In the genomic region with DNA sequence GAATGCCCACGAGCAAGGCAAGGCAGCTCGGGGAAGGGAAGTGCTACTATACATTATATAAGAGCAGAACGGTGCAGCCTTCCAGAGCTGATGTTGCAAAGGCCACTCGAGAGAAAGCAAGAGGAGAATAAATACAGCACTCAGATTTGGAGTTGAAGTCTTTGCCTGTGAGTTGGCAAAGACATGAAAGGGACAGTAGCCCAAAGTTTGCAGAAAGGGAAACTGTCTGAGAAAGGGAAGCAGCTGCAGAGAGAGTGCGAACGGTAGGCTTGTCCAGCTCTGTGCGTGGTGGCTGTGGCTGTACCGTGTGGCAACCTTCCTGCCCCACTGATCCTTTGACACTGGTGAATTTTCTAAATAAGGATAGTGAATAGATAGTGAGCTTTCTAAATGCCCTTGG, we compare ENCODE assay signal across 8 mouse cellular contexts. TPM values are rescaled to one million over a fixed set of nuclear protein-coding genes. Genes with fewer than 3 reads are reported as not detected.
DNase-seq lines count a peak whose midpoint lies in the region; ATAC-seq and TF ChIP-seq lines count a peak whose summit lies in the region.

No protein-coding gene starts in this region.

- ATAC-seq in hindbrain, postnatal 0 days: no peak

- no peak for TF ChIP-seq CTCF in gastrocnemius, adult 2 months (IDR thresholded peaks at IDR 0.05)
- TF ChIP-seq CTCF in hindbrain, postnatal 0 days (IDR thresholded peaks at IDR 0.05; ENCODE audit: low read depth): no peak

- no peaks in the 10 kb centered on the region for H3K9me3 ChIP-seq in hindbrain, postnatal 0 days (ENCODE audit: low read length)
- no peaks in the 10 kb centered on the region for H3K9me3 ChIP-seq in midbrain, embryonic 10.5 days (replicated peaks)

- H3K4me3 ChIP-seq in gastrocnemius, adult 2 months: peak overlapping the region; percentile 96
- peak overlapping the region; percentile 94; the same call in 1 of the 2 replicates for H3K4me3 ChIP-seq in hindbrain, postnatal 0 days (ENCODE audit: low read length)
- H3K4me3 ChIP-seq in midbrain, embryonic 10.5 days: peak overlapping the region; percentile 94

- no peak overlapping the region; the same call in none of the 2 replicates for H3K9ac ChIP-seq in hindbrain, postnatal 0 days (replicated peaks; ENCODE audit: low read length)

- no peaks in the 10 kb centered on the region for H3K27me3 ChIP-seq in hindbrain, postnatal 0 days (ENCODE audit: insufficient read depth, low read length)
- no peaks in the 10 kb centered on the region for H3K27me3 ChIP-seq in midbrain, embryonic 10.5 days (ENCODE audit: low read depth, poor library complexity, severe bottlenecking)

- no peak for DNase-seq in gastrocnemius, adult 2 months
- DNase-seq in gastrocnemius, postnatal 25 days: no peak
- DNase-seq in brain, adult 2 months (ENCODE audit: low read depth, low spot score): peak; percentile 35
- no peak for DNase-seq in hindbrain, postnatal 0 days (ENCODE audit: low spot score)
- DNase-seq in midbrain, embryonic 10.5 days (ENCODE audit: low spot score): no peak
- no peak for DNase-seq in cerebellum, adult 18-20 months
- no peak for DNase-seq in thymus, adult 18-20 months
- DNase-seq in adrenal gland, adult 2 months: no peak

- H3K4me2 ChIP-seq in hindbrain, postnatal 0 days (ENCODE audit: low read depth, low read length): peak overlapping the region; percentile 93

- 48% methylated on average over 8 of the region's 8 CpGs for WGBS in hindbrain, postnatal 0 days
- 78% methylated on average over 8 of the region's 8 CpGs for WGBS in midbrain, embryonic 10.5 days

- no peaks in the 10 kb centered on the region for H3K36me3 ChIP-seq in hindbrain, postnatal 0 days (ENCODE audit: insufficient read depth, low read length)
- no peaks in the 10 kb centered on the region for H3K36me3 ChIP-seq in midbrain, embryonic 10.5 days

- peak overlapping the region; percentile 95 for H3K27ac ChIP-seq in gastrocnemius, adult 2 months
- no peak overlapping the region for H3K27ac ChIP-seq in hindbrain, postnatal 0 days
- H3K27ac ChIP-seq in midbrain, embryonic 10.5 days (replicated peaks): no peak overlapping the region

- intact Hi-C loops in gastrocnemius, adult 2 months (cut with DNase I): loop anchor here (10.0 kb wide), 1 partner anchor 236 kb away; the partner anchor contains the start of gene Polr3e

- H3K4me1 ChIP-seq in hindbrain, postnatal 0 days (ENCODE audit: insufficient read depth, low read length): peaks cover 20% of the 10 kb centered on the region; the same call in 1 of the 2 replicates
- peaks cover 35% of the 10 kb centered on the region for H3K4me1 ChIP-seq in midbrain, embryonic 10.5 days

RNA-seq across cellular contexts. Expression of gene Mosmo, which starts 1.6 kb away (rescaled TPM):
- 10 to 100 TPM; 19.5 to 23.0 TPM for total RNA-seq in gastrocnemius, adult 2 months (2021)
- total RNA-seq in gastrocnemius, postnatal 25 days (2021): 10 to 100 TPM; 20.2 to 20.7 TPM
- total RNA-seq in hindbrain, postnatal 0 days (2014; rRNA removed): 18.9 and 24.6 TPM in 2 replicates
- polyA plus RNA-seq in hindbrain, postnatal 0 days (2015; fragmentation: Nextera tagmentation; extraction: Ambion mirVana): 12.2 and 12.3 TPM in 2 replicates
- polyA plus RNA-seq in midbrain, embryonic 10.5 days (2016; fragmentation: Nextera tagmentation; extraction: Ambion mirVana): 11.9 and 13.0 TPM in 2 replicates
- total RNA-seq in adrenal gland, adult 2 months (2021): 10 to 100 TPM; 29.3 to 41.6 TPM
- 30.9 and 43.3 TPM in 2 replicates for polyA plus RNA-seq in adrenal gland, adult 2 months (2012; rRNA removed)

RNA-seq across cellular contexts. Expression of gene Pdzd9, which starts 8.9 kb away (rescaled TPM):
- not detected for total RNA-seq in gastrocnemius, adult 2 months (2021)
- not detected for total RNA-seq in gastrocnemius, postnatal 25 days (2021)
- total RNA-seq in hindbrain, postnatal 0 days (2014; rRNA removed): 0.99 TPM in 1 of 2 replicates, not detected in the other
- polyA plus RNA-seq in hindbrain, postnatal 0 days (2015; fragmentation: Nextera tagmentation; extraction: Ambion mirVana): 0.40 and 0.47 TPM in 2 replicates
- polyA plus RNA-seq in midbrain, embryonic 10.5 days (2016; fragmentation: Nextera tagmentation; extraction: Ambion mirVana): 0.24 and 0.41 TPM in 2 replicates
- not detected for total RNA-seq in adrenal gland, adult 2 months (2021)
- polyA plus RNA-seq in adrenal gland, adult 2 months (2012; rRNA removed): not detected in 2 replicates

RNA-seq across cellular contexts. Expression of gene Uqcrc2, which starts 44.0 kb away (rescaled TPM):
- 100 to 1,000 TPM; 459 to 637 TPM for total RNA-seq in gastrocnemius, adult 2 months (2021)
- total RNA-seq in gastrocnemius, postnatal 25 days (2021): 100 to 1,000 TPM; 519 to 547 TPM
- total RNA-seq in hindbrain, postnatal 0 days (2014; rRNA removed): 151 and 165 TPM in 2 replicates
- 244 and 258 TPM in 2 replicates for polyA plus RNA-seq in hindbrain, postnatal 0 days (2015; fragmentation: Nextera tagmentation; extraction: Ambion mirVana)
- polyA plus RNA-seq in midbrain, embryonic 10.5 days (2016; fragmentation: Nextera tagmentation; extraction: Ambion mirVana): 180 and 188 TPM in 2 replicates
- 100 to 1,000 TPM; 350 to 468 TPM for total RNA-seq in adrenal gland, adult 2 months (2021)
- 29.6 and 34.2 TPM in 2 replicates for polyA plus RNA-seq in adrenal gland, adult 2 months (2012; rRNA removed)
